ENCODE assay signal across 8 mouse cellular contexts in genomic region chr2:4492485-4493481, GRCm38 (mm10).
DNase-seq lines count a peak whose midpoint lies in the region; ATAC-seq and TF ChIP-seq lines count a peak whose summit lies in the region.

No protein-coding gene starts in this region.

- H3K36me3 ChIP-seq in embryonic facial prominence, embryonic 12.5 days = peaks cover 31% of the 10 kb centered on the region; the same call in 1 of the 2 replicates
- peaks cover 26% of the 10 kb centered on the region for H3K36me3 ChIP-seq in limb, embryonic 14.5 days (ENCODE audit: control insufficient read depth, insufficient read depth, low read length)
- H3K36me3 ChIP-seq in midbrain, embryonic 15.5 days (replicated peaks) = peaks cover under 1% of the 10 kb centered on the region; the same call in 1 of the 2 replicates
- H3K36me3 ChIP-seq in stomach, embryonic 14.5 days (ENCODE audit: control insufficient read depth, insufficient read depth, low read length) = no peaks in the 10 kb centered on the region

- 41% methylated on average over 20 of the region's 20 CpGs for WGBS in embryonic facial prominence, embryonic 12.5 days
- 41% methylated on average over 20 of the region's 20 CpGs for WGBS in limb, embryonic 14.5 days
- 45% methylated on average over 20 of the region's 20 CpGs for WGBS in midbrain, embryonic 15.5 days
- 26% methylated on average over 20 of the region's 20 CpGs for WGBS in stomach, embryonic 14.5 days

- peak; percentile 80 for DNase-seq in urinary bladder, postnatal 14 days (ENCODE audit: low spot score)
- DNase-seq in urinary bladder, postnatal 10 days (ENCODE audit: low spot score) = no peak
- DNase-seq in heart, adult 9 months (ENCODE audit: low spot score in 2 of 2) = peak; percentile 72 to 84
- DNase-seq in kidney, adult 9 months = peak; percentile 80
- peak; percentile 85 for DNase-seq in limb, embryonic 14.5 days (ENCODE audit: low spot score)

- peak overlapping the region; percentile 69 for H3K27ac ChIP-seq in embryonic facial prominence, embryonic 12.5 days
- peak overlapping the region; percentile 44 for H3K27ac ChIP-seq in limb, embryonic 14.5 days (replicated peaks; ENCODE audit: low read depth, low read length)
- peak overlapping the region; percentile 46 for H3K27ac ChIP-seq in midbrain, embryonic 15.5 days
- peak overlapping the region; percentile 71; the same call in 1 of the 2 replicates for H3K27ac ChIP-seq in stomach, embryonic 14.5 days (ENCODE audit: low read length)

- no peak overlapping the region for H3K4me3 ChIP-seq in embryonic facial prominence, embryonic 12.5 days
- no peak overlapping the region for H3K4me3 ChIP-seq in limb, embryonic 14.5 days (replicated peaks; ENCODE audit: low read length)
- no peak overlapping the region for H3K4me3 ChIP-seq in midbrain, embryonic 15.5 days
- no peak overlapping the region for H3K4me3 ChIP-seq in stomach, embryonic 14.5 days (ENCODE audit: low read depth, low read length)

- ATAC-seq in embryonic facial prominence, embryonic 12.5 days (ENCODE audit: insufficient number of reproducible peaks, insufficient read depth, low FRiP score, low TSS enrichment) = peak; percentile 24
- ATAC-seq in limb, embryonic 14.5 days (ENCODE audit: low FRiP score, low read depth) = peak; percentile 77
- ATAC-seq in midbrain, embryonic 15.5 days (replicated peaks) = peak; percentile 70
- peak; percentile 59; the same call in 1 of the 2 replicates for ATAC-seq in stomach, embryonic 14.5 days (ENCODE audit: insufficient number of reproducible peaks, insufficient read depth, low FRiP score, low read depth)

- H3K9me3 ChIP-seq in embryonic facial prominence, embryonic 12.5 days = no peaks in the 10 kb centered on the region
- no peaks in the 10 kb centered on the region for H3K9me3 ChIP-seq in limb, embryonic 14.5 days (ENCODE audit: control insufficient read depth, low read length)
- H3K9me3 ChIP-seq in midbrain, embryonic 15.5 days = no peaks in the 10 kb centered on the region
- H3K9me3 ChIP-seq in stomach, embryonic 14.5 days (ENCODE audit: control insufficient read depth, low read depth, low read length) = no peaks in the 10 kb centered on the region

- H3K27me3 ChIP-seq in embryonic facial prominence, embryonic 12.5 days = no peaks in the 10 kb centered on the region
- H3K27me3 ChIP-seq in limb, embryonic 14.5 days (ENCODE audit: control insufficient read depth, insufficient read depth, low read length) = no peaks in the 10 kb centered on the region
- no peaks in the 10 kb centered on the region for H3K27me3 ChIP-seq in midbrain, embryonic 15.5 days (replicated peaks)
- no peaks in the 10 kb centered on the region for H3K27me3 ChIP-seq in stomach, embryonic 14.5 days (ENCODE audit: control insufficient read depth, insufficient read depth, low read length)

- H3K4me1 ChIP-seq in embryonic facial prominence, embryonic 12.5 days = peaks cover 28% of the 10 kb centered on the region
- peaks cover 25% of the 10 kb centered on the region for H3K4me1 ChIP-seq in limb, embryonic 14.5 days (ENCODE audit: control insufficient read depth, insufficient read depth, low read length)
- peaks cover 39% of the 10 kb centered on the region for H3K4me1 ChIP-seq in midbrain, embryonic 15.5 days
- peaks cover 16% of the 10 kb centered on the region for H3K4me1 ChIP-seq in stomach, embryonic 14.5 days (ENCODE audit: control insufficient read depth, insufficient read depth, low read length)

- H3K9ac ChIP-seq in embryonic facial prominence, embryonic 12.5 days = no peak overlapping the region
- no peak overlapping the region for H3K9ac ChIP-seq in limb, embryonic 14.5 days (ENCODE audit: low read depth, low read length, severe bottlenecking)
- H3K9ac ChIP-seq in midbrain, embryonic 15.5 days = no peak overlapping the region
- no peak overlapping the region for H3K9ac ChIP-seq in stomach, embryonic 14.5 days (replicated peaks; ENCODE audit: low read depth, low read length)

- H3K4me2 ChIP-seq in embryonic facial prominence, embryonic 12.5 days (replicated peaks) = no peak overlapping the region
- H3K4me2 ChIP-seq in limb, embryonic 14.5 days (replicated peaks; ENCODE audit: low read depth, low read length, severe bottlenecking) = no peak overlapping the region
- no peak overlapping the region for H3K4me2 ChIP-seq in midbrain, embryonic 15.5 days
- H3K4me2 ChIP-seq in stomach, embryonic 14.5 days (replicated peaks; ENCODE audit: low read depth, low read length) = no peak overlapping the region

- TF ChIP-seq POLR2A in limb, embryonic 14.5 days (IDR thresholded peaks at IDR 0.05; ENCODE audit: borderline replicate concordance, extremely low read depth, insufficient read depth, insufficient read length) = no peak

Comparison
In these comparisons a context has a peak if more than half of its experiments do, and no peak if none do; other contexts are left out.
1. ATAC-seq: peak in every context shown above with its lines; median percentile 77 in limb, embryonic 14.5 days; 70 in midbrain, embryonic 15.5 days; 59 in stomach, embryonic 14.5 days; 24 in embryonic facial prominence, embryonic 12.5 days.